Mouse (Mus musculus) lung, adult 2 months (tissue): ENCODE data around the gene 4930563M21Rik.

Experiments
- CTCF ChIP-seq: fragments of 200-500 bp; IDR thresholded peaks from 2 replicates; pipeline ENCODE4 v1.5.1; 2011; ENCODE audit warnings: mild to moderate bottlenecking, low read length, control low read depth; ENCODE audit not compliant: insufficient read depth
- POLR2A ChIP-seq: fragments of 200-500 bp; IDR thresholded peaks from 2 replicates; pipeline ENCODE4 v1.6.1; 2011; ENCODE audit warnings: low read depth, mild to moderate bottlenecking, control low read depth, low read length, borderline replicate concordance; ENCODE audit errors: extremely low read depth

DNA sequence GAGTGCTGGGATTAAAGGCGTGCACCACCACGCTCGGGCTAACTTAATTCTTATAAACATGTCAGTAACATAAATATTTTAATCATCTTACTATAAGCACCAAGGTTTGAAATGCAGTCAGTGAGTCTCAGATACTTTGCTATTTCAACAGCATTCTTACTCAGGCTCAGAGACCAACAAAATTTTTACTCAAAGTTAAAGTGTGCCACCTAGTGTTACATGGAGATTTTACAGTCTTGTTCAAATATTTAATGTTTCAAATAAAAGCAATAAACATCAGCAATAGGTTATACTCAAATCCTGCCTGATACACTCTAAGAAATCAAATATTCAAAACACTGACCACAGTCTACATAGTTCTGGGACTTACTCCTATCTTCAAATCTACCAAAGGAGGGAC, 91.8 kb downstream of the 4930563M21Rik start:
- 0 out of 2 replicates have a peak, but pooled peaks have one; percentile 22 for TF ChIP-seq CTCF
- TF ChIP-seq POLR2A, result no peak
